Mouse (Mus musculus): ENCODE measurements around the gene Nkx6-2.

The Nkx6-2 gene

DNA sequence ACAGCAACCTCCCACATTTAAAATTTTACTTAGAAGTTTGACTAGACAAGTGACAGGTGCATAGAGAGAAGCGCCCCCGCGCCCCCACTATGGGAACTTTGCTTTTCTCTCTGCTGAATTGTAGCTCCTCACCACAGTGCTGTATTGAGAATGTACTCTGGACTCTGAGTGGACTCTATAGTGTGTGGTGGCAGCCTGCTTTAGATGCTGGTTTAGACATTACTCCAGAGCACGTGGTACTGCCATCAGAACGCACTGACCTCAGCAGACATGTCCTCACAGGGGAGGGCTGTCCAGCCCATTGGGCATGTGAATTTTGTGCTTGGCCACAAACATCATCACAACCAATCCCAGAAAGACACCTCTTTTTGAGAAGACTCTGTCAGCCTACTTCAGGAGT, 11.8 kb downstream of the Nkx6-2 start:
- DNase-seq (ENCODE audit: low read depth, low spot score): no peak

- DNase-seq (ENCODE audit: low read depth, low spot score): no peak
These were observed 16.1 kb downstream of the Nkx6-2 start for GRCm38 (mm10) chr7:139566533-139566932.

GRCm38 (mm10) chr7:139565998-139566397, 16.6 kb downstream of the Nkx6-2 start:
- no peak for DNase-seq (ENCODE audit: low read depth, low spot score)

DNA sequence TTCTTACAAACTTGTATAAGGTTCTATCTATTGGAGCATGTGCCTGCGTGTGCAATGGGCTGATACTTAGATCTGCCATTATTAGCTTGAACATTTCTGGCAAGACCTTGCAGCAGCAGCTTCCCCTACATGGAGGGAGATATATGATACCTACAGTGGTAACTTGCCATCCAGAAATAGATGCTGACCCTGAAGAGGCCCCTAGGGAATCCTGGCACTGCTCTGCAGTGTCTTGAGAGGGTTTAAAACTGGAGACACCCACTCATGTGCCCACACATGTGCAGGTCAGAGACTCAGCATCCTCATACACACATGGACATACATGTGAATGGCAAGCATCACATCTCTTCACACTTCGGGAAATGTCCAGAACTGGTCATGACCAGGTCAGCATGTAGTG, 18.4 kb downstream of the Nkx6-2 start:
- DNase-seq (ENCODE audit: low read depth, low spot score): no peak

DNA sequence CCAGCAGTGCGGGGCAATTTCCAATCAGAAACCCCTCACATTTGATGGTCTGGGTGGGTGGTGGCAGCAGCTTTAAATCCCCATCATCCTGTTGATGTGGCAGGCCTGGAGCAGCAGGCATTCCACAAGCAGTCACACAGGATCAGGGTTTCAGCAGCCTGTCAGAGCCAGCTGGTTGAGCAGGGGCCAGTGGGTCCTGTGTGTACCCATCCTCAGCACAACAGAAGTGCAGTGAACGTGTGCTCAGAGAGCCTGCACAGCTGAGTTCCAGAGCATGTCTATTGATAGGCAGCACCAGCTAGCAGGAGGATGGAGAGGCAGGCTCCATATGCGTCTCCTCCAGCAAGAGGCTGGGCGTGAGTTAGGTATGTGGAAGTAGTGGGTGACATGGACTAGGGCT, 19.2 kb downstream of the Nkx6-2 start:
- no peak for DNase-seq (ENCODE audit: low read depth, low spot score)

DNA sequence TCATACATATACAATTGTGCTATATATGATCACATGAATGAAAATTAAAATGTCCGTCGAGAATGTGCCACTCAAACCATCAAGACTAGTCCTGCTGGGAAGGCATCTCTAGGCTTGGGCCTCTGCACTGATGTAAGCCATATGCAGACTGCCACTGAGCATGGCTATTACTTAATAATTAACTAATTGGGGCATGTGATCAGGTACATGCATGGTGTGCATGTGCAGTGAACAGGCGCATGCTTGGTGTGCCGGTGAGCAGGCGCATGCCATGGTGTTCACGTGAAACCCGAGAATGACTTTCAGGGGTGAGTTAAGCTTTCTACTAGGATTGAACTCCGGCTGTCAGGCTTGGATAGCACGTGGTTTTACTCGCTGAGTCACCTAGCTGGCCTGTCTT, 22.9 kb downstream of the Nkx6-2 start:
- no peak for DNase-seq (ENCODE audit: low read depth, low spot score)

DNA sequence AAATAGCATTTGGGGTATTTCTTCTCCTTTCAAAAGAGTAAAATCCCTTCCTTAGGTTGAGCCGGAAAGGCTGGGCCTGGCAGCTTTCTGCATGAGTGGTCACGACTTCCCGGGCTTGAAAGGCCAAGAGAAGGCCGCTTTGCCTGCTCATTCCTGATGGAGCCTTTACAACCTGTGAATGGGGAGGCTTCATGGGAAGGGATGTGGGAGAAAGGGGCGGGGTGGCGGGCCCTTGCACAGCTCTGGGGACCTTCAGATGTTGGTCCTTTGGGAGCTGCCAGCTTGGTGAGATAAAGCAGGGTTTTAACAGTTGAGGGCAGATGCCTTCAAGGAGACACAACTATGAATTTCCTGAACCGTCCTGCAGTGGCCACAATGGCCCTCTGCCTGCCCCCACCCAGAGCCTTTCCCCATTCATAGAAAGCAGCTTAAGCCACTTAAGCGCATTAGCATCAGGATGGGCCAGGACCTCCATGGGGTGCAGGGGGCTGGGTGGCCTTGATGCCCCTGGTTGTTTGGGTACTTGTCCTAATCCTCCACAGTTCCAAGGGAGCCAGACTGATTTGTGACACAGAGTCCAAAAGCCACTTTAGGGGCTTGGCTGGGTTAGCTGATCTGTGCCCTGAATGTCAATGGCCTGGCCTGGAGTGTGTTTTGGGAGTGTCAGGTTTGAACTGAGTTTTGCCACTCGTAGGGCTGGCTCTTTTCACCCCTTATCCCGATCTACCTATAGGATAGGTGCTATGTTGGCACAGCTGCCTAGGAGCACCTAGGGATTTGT, 25.7 kb downstream of the Nkx6-2 start:
- peak; percentile 40 for DNase-seq (ENCODE audit: low read depth, low spot score)

DNA sequence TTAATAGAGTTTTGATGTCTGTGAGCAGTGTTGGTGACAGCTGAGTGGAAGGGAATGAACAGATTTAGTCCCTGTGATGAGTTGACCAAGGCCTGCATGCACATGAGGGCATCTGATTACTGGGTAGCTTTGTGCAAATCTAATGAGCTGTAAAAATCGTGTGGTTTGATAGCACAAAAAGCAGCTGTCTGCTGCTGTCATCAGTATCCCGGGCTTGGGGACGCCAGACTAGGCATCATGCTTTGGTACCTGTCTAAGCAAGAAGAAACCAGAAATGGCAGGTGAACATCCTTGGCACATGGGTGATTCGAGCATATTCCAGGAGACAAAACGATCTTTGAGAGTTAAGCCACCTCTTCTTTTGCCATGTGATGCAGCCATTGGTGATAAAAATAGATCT, 26.3 kb downstream of the Nkx6-2 start:
- DNase-seq (ENCODE audit: low read depth, low spot score): no peak

DNA sequence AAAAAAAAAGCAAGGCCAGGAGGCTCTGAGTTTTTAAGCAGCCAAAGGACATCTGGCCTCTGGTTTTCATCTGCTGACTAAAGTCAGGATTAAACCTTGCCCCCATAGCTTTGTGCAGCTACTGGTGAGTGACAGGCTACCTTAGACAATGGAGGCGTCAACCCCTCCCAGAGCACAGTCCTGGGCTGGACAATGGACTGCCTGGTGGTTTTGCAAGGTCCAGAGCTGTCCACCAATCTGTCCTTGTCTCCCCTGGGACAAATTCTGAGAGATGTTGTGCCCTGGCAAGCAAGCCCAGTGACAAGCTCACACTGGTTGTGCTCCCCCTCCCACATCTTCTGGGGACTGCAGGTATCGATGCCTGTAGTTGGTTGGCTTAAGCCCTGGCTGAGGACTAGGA, 31.1 kb downstream of the Nkx6-2 start:
- DNase-seq (ENCODE audit: low read depth, low spot score): no peak

DNA sequence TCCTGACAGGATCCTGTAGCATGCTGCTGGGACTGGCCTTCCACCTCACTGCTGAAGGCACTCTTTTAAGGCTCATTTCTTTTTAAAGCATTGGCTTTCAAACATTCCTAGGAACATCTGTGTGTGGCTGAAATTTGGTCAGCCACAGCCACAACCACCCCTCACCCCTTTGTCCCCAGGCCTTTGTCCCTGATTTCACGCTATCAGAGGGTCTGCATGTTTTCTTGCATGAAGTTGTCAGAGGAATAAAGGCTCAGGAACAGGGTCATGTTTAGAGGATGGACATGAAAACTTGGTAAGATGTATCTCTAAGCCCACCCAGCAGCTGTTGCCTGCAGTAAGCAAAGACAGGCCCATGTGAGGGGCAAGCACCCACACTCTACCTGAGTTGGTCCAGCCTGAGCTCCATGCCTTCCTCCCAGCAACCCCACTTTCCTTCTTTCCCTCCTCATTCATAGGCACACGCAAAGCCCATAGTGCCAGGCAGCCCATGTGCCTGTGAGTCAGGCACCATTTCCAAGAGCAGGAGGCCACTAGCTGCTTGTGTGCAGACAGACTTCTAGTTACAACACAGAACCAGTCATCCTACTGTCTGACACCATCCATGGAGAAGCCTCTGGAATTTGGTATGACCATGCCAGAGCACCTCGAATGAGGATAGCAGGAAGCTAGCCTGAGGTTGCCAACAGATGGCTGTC, 32.4 kb downstream of the Nkx6-2 start:
- DNase-seq (ENCODE audit: low read depth, low spot score): no peak

- no peak for DNase-seq (ENCODE audit: low read depth, low spot score)
These were observed 35.3 kb downstream of the Nkx6-2 start for GRCm38 (mm10) chr7:139547325-139547724.

- DNase-seq (ENCODE audit: low read depth, low spot score): no peak
These were observed 37.6 kb downstream of the Nkx6-2 start for GRCm38 (mm10) chr7:139544706-139545625.

DNA sequence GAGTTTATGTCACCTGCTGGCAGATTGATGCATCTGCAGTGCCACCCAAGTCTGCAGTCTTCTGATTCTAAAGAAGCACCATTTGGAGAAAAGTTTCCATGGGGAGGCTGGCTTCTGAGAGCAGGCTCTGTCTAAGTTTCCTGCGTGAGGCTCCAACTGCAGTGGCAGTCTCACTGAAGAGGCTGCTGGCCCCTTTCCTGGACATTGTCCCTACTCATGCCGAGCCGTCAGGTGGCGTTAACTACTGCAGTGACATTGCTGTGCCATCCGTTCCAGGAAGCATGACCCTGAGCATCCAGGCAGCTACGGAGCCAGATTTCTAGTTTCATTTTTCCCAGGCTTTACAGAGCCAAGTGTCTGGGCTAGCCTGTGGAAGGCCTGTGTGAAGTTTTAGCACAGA, 41.2 kb downstream of the Nkx6-2 start:
- DNase-seq (ENCODE audit: low read depth, low spot score): no peak

DNA sequence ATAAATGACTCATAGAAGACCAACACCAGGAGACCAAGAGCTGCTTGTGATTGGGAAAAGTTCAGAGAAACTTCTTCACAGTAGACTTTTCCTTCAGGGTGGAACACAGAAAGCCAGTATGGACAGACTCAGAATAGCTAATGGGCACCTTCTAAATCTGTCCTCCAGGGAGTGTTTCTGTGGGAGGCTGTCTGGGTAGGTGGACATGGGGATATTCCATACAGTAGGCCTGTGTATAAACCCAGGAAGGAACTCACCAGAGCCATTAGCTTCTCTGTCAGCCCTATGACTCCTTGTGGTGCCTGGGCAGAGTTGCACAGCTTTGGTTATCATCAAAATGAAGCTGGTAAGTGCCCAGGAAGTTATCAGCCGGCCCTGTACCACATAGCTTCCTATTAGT, 42.0 kb downstream of the Nkx6-2 start:
- DNase-seq (ENCODE audit: low read depth, low spot score): no peak

GRCm38 (mm10) chr7:139538541-139538940, 44.1 kb downstream of the Nkx6-2 start:
- DNase-seq (ENCODE audit: low read depth, low spot score): no peak

- no peak for DNase-seq (ENCODE audit: low read depth, low spot score)
These were observed 44.8 kb downstream of the Nkx6-2 start for GRCm38 (mm10) chr7:139537831-139538230.

DNA sequence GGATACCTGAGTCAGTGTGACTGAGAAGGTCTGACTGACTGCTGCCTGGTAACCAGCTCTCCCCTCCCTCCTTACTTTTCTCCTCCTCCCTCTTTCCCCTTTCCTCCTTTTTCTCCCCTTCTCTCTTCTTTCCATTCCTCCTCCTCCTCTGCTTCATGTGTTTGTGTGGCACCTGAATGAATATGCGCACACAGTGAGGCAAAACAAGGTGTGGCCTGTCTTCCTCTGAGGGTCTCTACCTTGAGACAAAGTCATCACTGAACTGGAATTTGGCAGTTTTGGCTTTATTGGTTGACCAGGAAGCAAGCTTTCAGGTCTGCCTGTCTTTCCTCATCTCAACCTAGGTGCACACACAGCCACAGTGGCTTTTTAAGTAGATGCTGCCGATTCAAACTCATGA, 45.8 kb downstream of the Nkx6-2 start:
- no peak for DNase-seq (ENCODE audit: low read depth, low spot score)

DNA sequence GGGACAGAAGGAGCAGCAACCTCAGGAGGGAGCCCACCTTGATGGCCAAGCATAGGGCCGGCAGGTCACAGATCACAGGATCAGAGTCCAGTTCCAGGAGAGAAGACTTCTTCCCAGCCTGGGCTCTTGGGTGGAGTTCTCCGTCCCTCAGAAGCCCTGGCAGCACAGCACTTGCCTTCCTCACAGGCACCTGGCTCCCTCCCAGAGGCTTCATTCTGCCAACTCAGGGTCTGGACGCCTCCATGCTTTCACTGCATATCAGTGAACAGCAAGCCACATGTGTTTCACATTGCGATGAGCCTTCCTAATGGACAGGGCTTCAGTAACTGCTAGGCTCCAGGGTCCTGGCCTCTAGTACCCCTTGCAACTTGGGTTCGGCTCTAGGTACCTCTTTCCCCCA, 46.3 kb downstream of the Nkx6-2 start:
- DNase-seq (ENCODE audit: low read depth, low spot score): no peak

GRCm38 (mm10) chr7:139531428-139531801, 51.2 kb downstream of the Nkx6-2 start:
- DNase-seq (ENCODE audit: low read depth, low spot score): no peak

DNA sequence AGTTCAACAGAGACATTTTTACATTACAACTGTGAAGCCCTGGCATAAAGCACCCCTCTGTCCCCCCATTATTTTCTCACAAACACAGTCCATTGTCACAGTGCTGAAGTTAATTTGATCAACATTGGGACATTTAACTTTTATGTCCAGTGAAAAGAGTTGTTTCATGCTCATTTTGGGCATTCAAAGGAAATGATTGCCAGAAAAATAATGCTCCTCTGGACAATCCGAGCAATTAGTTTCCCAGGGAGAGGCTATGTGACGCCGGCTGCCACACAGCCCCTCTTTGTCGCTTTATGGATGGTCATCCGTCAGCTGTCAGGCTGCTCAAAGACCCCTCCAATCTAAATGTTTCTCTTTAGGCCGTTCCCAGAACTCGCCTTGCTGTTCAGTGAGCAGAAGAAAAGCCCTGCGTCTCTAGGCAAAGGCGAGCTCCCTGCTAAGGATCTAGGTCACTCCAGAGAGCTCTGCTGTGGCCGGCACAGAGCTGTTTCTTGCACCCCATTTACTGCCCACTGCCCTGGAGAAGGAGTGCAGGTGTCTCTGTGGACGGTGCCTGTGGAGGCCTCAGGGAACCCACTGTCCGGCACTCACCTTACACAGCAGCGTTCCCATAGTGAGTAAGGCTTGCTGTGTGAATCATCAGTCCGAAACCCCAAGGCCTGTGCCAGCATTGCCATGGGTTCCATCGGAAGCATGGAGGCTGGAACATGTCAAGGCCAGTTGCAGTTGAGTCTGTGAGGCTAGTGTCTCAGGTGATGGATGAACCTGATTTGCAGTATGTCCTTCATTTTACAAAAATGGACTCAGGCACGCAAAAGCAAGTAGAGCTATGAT, 51.8 kb downstream of the Nkx6-2 start:
- no peak for DNase-seq (ENCODE audit: low read depth, low spot score)

Data from retina, adult 2 months (tissue).